Mouse (Mus musculus) cortical plate, adult 2 months (tissue): ENCODE results near the gene Snx4.

Source experiments
- CTCF ChIP-seq: fragments of 200-500 bp; IDR thresholded peaks from 2 replicates; pipeline ENCODE4 v1.5.1; 2011; ENCODE audit warnings: mild to moderate bottlenecking, control low read depth, low read length; ENCODE audit not compliant: insufficient read depth; ENCODE audit errors: extremely low read depth
- POLR2A ChIP-seq: fragments of 200-500 bp; IDR thresholded peaks from 2 replicates; pipeline ENCODE4 v1.6.1; 2011; ENCODE audit warnings: mild to moderate bottlenecking, low read length, control low read depth; ENCODE audit not compliant: insufficient read depth; ENCODE audit errors: extremely low read depth

DNA sequence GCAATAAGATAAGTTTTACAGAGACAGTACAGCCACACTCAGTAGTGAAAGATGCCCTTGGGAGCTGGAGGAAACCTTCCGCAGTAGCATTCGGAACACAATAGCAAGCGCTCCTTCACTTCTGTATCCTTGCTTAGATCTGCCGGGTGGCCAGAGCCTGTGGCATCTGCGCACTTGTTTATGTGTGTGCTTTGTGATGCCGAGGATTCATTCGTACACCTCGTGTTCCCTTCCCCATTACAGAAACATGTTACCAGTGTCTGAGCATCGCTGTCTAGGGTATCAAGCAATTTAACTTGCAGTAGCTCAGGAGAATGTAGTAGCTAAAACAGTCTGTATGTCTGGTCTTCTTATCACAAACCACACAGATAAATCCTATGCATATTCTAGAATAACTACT, 44.1 kb downstream of the Snx4 start:
- TF ChIP-seq CTCF (no peak), POLR2A (no peak)
